Mouse (Mus musculus): ENCODE measurements around the gene Cdc34.

The Cdc34 gene

DNA sequence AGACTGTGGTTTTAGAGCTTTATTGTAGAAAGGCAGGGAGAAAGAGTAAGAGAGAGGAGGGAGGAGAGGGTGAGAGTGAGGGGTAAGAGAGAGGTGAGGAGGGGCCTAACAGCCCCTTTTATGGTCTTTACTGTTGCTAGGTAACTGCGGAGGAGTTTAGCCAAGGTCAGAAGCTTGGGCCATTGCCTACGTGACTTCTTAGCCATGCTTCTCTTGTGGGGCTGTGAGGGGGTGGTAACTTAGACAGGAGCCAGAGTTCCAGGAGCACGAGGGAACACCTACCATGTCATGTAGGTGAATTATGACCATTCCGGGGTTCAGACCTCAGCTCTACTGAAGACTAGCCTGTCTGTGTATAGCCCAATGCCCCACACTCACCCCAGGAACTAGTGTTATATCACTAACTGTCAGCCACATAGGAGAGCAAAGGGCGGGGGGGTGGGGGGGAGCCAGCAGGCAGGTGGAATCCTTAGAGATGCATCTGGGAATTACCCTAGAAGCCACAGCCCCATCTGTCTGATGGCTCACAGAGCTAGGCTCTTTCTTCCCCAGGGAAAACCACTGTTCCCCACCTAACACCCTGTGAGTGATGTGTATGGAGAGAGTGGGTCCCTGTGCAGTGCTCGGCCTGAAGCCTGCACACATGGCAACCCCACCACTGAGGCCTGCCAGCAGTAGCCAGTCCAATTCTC lies 10.5 kb upstream of the Cdc34 start:
- no peak for DNase-seq

DNA sequence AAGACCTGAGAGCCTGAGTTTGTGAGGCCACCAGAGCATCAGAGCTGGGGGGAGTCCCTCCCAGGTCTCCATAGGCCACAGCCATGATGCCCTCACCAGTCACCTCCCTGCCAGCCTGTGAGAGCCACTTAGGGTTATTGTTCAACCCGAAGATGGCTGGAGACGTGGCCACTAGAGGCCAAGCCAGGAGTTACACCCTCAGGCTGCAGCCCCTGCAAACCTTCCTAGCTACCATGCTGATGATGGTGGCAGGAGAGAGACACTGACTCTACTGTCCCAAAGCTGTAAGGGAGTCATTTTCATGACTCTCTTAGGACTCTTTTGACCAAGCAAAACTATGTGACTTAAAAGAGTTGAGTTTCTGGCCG lies 9.9 kb upstream of the Cdc34 start:
- DNase-seq: no peak

DNA sequence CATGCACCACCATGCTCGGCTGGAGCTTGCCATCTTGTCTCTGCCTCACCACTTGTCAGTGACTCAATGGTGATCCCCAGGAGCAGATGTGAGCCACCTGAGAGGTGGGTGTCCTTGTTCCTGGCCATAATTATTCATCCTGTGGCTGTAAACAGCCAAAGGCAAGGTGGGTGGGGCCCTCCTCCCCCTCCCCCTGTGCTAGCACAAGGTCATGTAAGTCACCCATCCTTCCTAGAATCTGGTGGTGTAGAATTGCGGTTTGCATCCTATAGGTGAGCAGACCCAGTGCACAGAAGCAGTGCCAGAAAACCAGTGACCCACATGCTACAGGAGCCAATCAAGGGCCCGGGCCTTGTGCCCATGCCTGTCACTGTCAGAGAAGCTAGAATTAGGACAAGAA lies 8.9 kb upstream of the Cdc34 start:
- no peak for DNase-seq

DNA sequence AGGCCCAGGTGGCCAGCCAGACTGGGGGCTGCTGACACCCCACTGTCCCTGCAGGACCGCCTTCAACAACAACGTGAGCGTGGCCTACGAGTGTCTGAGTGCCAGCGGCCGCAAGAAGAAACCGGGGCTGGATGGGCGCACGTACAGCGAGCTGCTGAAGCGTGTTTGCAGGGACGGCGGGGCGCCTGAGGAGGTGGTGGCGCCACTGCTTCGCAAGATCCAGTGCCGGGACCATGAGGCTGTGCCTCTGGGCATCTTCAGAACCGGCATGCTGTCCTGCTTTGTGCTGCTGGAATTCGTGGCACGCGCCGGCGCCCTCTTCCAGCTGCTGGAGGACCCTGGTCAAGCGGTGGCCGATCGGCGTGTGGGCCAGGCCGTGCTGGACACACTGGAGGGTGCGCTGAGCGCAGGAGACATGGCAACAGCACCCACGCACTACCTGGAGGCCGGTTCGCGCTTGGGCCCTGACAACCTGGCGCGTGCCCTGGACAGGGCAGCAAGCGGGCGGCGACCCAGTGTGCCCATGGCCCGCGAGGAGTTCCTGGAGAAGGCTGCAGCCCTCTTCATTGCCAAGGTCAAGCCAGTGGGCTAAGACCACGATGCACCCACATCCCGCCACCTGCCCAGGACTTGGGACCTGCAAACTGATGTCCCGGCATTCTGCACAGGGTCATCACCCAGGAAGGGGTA lies 6.5 kb upstream of the Cdc34 start:
- no peak for DNase-seq

DNA sequence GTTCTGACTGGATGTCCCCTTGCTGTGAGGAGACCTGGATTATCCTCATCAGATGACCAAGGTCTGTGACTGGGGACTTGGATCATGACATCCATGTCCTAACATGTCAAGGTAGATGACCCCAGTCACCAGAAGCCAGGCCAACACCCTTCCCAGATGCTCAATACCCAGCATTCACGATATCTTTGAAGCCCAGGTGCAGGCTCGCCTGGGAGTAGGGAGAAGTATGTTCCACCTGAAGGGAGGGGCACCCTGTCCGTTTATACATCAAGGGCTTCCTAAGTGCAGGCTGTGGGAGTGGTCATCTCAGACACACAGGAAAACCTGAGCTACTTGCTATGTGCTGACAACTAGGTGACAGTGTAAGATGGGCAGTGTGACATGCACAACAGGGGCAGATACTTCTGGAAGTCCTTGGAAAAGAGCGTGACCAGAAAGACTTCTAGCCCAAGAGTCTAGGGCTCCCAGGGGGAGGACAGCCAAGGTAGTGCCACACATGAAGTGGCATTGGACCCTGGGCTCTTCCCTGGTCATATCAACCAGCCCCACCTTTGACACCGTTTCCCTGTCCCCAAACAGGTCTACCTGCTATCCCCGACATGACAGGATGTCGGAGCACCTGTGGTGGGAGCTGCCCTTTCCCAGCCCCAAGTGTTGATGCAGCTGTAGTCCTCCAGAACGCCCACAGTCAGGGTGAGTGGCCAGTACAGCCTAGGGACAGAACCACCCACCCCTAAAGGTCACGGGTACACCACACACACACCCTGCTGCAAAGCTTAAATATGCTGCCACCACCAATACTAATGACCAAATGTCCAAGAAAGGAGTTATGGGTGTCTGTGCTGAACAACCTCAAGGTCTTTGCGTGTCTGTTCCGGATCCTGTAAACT lies 1.1 kb upstream of the Cdc34 start:
- DNase-seq: peak in 1 of 2 experiments; percentile 38

DNA sequence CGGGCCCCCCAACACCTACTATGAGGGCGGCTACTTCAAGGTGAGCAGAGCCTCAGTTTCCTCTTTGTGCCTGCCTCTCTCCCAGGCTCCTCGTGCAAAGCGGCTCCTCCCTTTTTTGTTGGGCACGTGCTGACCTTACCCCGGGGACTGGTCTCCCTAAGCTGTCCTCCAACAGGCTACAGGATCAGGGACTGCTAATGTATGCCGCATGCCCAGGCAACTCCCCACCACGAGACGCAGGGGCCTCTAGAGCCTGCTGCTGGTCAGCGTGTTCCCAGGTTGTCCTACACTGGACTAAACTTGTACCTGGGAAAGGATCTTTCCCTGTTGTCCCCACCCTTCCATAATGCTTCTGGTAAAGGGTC lies 538 bp downstream of the Cdc34 start:
- peak; percentile 42 to 43 for DNase-seq

DNA sequence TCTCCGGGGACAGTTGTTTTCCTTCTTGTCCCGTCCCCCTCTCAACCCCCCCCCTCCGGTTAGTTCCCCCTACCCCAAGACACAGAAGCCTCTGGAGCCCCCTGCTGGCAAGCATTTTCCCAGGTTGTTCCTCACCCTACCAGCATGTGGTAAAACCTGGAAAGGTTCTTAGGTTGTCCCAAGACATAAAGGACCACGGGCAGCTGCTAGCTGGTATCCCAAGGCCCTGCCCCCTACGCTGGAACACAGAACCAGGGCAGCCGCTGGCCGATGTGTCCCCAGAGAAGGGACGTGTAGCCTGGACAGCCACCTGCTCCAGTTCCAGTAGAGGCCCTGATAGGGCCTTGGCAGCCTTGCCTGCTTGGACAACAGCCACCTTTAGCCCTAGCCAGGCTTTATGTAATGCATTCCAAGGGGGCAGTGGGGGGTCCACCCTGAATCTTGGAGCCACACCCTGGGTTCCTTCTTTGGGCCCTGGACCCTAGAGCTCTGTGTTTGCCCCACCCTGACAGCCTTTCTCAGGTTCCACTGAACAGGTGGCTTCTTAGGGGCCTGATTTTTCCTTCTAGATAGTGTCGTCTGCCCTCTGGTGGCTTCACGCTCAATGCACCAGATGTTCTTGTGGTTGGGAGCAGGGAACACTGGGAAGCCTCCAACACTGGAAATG lies 1.1 kb downstream of the Cdc34 start:
- peak; percentile 64 to 76 for DNase-seq

DNA sequence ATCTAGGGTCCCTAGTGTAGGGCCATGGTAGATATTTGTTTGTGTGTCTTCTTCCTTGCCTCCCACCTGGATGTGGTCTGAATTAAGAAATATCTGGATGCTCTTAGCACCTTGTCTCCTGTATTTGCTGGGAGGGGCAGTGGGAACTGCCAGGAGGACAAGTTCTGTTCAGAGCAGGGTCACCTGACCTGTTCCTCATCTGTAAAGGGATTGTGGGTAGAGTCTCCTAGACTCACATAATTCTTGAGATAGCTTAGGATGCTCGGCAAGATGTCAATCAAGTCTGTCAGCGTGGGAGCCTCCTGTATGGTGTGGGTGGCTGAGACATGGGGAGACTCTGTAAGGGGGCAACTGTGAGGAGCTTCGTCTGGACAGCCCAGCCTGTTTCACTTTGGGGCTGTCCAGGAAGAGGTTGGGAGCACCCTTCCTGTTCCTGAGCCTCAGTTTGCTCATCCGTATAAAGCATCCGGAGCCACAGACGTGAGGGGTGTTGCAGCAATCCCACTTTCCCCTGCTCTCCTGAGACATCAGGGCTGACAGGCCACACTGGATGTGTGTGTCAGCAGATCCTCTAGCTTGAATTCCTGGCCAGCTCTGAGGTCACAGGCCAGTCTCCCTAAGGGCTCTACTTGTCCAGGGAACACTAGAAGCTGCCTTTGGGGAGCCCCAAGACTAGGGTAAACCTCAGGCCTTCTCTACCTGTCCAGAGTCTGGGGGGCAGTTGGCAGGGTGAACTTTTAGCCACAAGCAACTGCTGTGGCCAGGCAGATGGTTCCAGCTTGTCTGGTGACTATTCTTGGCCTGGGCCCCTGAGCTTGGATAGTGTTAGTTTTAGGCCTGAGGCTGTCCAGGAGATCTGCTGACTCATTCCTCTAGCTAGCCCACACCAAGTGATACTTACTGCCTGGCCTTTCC lies 2.0 kb downstream of the Cdc34 start:
- no peak for DNase-seq

DNA sequence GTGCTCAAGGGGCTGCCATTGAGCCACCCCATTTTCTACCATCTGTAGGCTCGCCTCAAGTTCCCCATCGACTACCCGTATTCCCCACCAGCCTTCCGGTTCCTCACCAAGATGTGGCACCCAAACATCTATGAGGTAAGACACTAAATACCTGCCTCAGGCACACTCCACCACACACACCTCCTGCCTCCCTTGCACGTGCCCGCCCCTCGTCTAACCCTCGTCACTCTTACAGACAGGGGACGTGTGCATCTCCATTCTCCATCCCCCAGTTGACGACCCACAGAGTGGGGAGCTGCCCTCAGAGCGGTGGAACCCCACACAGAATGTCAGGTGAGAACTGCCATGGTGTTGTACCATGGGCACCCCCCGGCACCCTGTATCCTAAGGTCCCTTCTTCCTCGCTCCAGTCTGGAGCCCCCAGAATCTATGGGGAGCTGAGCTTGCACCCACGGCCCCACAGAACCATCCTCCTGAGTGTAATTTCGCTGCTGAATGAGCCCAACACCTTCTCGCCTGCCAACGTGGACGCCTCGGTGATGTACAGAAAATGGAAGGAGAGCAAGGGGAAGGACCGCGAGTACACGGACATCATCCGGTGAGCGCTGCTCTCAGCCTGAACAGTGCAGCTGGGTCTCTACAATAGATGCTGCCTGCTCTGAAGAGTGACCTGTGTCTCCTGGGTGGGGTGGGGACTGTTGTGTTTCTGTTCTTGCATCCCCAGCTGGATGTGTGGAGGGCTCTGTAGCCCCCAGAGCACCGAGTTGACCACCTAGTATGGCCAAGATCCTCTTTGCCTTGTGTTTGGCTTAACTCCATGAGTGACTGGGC lies 3.0 kb downstream of the Cdc34 start:
- no peak for DNase-seq

DNA sequence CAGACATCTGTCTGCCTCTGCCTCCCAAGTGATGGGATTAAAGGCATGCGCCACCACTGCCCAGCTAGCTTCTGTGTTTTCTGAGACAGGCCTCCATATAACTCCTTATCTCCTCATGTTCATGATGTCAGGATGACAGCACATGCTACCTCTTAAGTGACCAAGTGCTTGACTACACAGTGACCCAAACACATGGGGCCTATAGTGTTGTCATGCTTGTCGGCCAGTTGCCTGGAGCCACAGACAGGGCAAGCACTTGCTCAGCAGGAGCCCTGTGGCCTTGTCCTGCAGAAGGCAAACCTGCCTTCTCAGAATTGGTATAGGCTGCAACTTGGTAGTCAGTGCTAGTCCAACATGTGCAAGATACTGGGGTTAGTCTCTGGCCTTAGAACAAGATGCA lies 4.2 kb downstream of the Cdc34 start:
- no peak for DNase-seq

DNA sequence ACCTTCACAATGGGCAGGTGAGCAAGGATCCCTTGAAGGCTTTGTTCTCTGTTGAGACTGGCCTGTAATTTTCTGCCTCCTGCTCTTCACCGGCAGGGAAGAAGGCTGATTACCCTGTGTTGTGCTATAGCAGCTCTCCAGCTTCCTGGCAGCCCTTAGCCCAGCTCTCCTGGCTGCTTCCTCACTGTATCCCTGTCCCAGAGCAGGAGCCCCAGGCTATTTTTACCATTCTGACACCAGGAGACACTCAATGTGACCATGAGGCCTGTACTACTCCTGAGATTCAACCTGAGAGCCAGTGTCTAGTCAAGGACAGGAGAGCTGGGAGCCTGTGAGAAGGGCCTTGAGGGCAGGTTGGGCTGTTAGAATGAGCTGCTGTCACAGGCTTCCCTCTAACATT lies 4.7 kb downstream of the Cdc34 start:
- DNase-seq: no peak

DNA sequence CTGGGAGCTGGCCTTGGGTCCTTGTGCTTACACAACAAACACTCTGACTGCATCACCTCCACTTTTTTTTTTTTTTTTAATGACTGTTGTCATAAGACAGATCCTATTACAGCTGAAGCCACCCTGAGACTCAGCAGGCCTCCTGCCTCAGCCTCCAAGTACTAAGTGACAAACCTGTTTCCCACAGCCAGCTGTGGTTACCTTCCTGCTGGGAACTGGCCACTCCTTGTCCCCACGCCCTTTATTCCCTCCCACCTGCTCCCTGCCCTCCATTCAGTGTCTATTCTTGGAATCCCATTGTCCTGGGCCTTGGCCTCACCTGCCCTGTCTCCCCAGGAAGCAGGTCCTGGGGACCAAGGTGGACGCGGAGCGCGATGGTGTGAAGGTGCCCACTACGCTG lies 5.5 kb downstream of the Cdc34 start:
- no peak for DNase-seq

DNA sequence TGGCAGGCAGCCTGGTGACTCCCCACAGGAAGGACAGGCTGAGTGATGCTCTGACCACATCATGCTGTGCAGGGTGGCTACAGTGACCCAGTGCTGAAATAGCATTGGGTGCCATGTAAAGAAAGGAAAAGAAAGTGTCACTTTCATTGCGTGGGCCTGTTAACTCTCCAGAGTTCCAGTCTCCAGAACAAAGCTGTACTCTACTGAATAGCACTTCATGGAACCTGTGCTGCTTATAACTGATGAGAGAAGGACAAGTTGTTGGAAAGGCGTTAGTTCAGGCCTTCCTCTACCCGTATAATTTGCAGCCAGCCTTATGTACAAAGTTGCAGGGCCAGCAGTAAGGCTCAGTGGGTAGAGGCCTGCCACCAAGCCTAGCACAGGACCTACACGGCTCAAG lies 6.7 kb downstream of the Cdc34 start, which contains the start of gene Gzmm:
TSS of gene Gzmm (plus strand) at position 301 of the 400 bp plus-strand sequence.
- no peak for DNase-seq

DNA sequence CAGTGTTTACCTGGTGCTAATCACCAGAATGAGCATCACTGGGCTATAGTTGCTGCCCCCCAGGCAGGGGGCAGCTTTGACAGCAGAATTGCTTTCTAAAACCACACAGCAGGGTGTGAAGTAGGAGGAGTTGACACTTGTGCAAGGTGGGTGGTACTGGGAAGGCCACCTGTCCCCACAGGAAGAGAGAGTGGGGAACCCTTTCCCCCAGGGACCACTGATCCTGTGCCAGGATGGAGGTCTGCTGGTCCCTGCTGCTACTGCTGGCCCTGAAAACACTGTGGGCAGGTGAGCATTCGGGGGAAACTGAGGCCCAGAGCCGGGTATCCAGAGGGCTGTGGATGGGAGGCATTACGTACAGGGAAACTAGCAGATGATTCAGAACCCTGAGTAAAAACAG lies 7.2 kb downstream of the Cdc34 start:
- DNase-seq: peak in 1 of 2 experiments; percentile 3

DNA sequence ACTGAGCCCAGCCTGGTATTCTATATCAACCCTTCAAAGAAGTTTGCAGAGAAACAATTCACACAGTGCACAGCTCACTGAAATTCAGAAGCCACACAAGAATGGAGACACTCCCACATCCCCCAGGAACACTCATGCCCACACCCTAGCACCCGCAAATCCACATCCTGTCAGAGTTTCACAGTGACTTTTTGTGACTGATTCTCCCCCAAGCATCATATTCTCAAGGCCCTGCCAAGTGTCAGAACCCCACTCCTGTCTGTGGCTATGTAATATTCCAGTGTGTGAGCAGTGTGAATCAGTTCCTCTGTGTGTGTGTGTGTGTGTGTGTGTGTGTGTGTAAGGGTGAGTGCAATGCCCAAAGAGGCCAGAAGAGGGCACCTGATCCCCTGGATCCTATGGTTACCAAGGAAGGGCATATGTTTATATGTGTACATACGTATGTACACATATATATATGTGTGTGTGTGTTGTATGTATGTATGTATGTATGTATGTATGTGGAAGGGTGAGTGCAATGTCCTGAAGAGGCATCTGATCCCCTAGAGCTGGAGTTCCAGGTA lies 10.1 kb downstream of the Cdc34 start:
- no peak for DNase-seq

DNA sequence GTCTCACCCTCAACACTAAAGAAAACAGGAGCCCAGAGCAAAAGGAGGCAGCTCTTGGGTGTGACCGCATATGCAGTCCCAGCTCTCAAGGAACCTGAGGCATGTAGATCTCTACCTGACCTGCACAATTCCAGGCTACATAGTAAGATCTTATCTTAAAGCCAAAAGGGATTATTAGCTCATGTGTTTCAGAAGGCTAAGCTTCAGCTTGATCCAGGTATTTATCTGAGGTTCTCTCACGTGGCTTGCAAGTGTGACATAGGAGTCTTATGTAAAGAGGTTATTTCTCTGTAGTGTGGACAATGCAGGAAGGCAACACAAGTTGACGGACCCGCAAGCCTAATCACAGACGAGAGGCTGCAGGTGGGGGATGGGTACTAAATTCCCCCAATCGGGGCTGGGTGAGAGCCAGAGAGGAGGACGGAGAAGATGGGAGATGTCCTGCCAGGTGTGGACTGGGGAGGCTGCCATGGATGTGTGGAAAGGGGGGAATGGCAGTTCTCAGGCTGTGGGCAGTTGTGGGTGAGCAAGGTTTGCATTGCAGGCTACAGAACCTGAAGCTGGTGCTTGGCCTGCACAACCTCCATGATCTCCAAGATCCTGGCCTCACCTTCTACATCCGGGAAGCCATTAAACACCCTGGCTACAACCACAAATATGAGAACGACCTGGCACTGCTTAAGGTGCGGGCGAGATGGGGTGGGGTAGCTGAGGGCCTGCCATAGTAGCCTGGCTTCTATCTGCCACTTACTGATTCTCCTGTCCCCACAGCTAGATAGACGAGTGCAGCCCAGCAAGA lies 11.8 kb downstream of the Cdc34 start:
- DNase-seq: no peak

DNA sequence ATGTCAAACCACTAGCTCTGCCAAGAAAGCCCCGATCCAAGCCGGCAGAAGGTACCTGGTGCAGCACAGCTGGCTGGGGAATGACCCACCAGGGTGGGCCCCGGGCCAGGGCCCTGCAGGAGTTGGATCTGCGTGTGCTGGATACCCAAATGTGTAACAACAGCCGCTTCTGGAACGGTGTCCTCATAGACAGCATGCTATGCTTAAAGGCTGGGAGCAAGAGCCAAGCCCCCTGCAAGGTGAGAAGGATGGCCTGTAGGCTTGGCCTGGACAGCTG lies 12.3 kb downstream of the Cdc34 start:
- DNase-seq: no peak

DNA sequence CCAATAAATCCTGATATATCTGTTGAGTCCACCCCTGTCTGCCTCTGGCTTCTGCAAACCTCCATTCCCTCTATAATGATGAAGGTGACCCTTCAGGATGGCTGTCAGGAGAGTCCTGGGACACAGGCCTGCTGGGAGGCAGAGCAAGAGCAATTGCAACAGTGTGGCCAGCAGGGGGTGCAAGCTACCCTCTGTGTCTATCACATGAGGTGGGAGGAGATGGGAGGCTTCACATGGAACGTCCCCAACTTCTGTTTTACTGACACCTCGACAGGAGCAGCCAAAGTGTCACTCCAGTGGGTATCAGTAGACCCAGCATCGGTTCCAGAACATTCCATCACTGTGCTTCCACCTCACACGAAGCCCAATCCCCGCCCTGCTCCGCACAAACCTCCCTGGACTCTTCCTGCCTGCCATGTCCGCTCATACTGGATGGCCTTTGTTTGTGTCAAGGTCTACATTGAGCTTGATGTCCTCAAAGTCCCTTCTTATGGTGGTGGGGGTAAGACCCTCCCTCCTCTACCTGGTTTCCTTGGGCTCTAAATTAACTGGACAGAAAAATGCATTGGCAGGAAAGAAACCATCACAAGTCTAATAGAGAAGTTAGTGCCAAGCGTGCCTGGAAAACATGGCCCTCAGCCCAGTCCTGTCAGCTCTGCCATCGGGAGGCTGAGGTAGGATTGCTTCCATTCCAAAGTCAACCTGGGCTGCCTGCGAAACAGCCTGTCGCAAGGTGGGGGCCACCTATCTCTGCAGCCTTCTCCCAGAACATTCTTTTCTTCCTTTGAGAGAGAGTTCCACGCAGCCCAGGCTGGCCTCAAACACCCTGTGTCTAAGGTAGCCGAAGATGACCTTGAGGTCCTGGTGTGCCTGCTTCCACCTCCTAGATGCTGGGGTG lies 13.5 kb downstream of the Cdc34 start:
- peak; percentile 82 to 85 for DNase-seq

DNA sequence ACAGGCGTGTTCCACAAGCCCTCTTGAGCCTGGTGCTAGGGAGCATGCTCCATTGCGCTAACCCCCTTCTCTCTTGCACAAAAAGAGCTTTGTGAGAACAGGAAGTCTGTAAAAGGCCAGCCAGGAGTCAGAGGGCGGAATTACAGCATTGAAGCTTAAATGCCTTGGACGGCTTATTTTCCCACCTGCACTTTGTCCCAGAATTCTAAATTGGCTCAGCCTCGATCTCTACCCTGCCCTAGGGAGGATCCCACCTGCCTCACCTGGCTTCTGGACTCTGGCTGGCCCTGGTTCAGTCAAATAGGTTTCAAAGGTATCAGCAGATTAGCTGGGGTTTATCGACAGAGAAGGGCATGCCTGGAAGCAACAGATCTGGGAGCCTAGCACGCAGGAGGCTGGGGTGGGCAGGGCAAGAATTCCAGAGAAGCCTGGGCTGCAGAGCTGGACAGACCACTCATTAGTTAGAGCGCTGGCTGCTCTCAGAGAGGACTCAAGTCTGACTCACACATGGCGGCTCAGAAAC lies 14.2 kb downstream of the Cdc34 start:
- peak; percentile 46 to 56 for DNase-seq

Measured in lung, postnatal 4 days (tissue).